Mouse (Mus musculus) limb, embryonic 11.5 days (tissue): Measurements from ENCODE around the gene Rbms1. TPM values are rescaled to one million over a fixed set of nuclear protein-coding genes. Genes with fewer than 3 reads are reported as not detected.

Source experiments
- ATAC-seq: fragments of 200-750 bp; cut with Nextera tagmentation; 2 replicates; pipeline ENCODE4 v1.8.0; 2017; ENCODE audit warnings: low read depth; ENCODE audit not compliant: insufficient number of reproducible peaks, low FRiP score, low TSS enrichment
- DNase-seq: peaks from one replicate; pipeline ENCODE4 v3.0.0-alpha.2; 2015; ENCODE audit warnings: low spot score
- H3K27ac ChIP-seq: fragments of 300-500 bp; sonication (generic); replicated peaks from 2 replicates; pipeline ENCODE4 v1.5.1; 2014; ENCODE audit warnings: low read depth, mild to moderate bottlenecking, low read length
- H3K27me3 ChIP-seq: fragments of 300-500 bp; sonication (generic); 2 replicates; pipeline ENCODE4 v1.6.1; 2014; ENCODE audit warnings: mild to moderate bottlenecking, low read length, mixed read lengths; ENCODE audit not compliant: control insufficient read depth, insufficient read depth
- H3K36me3 ChIP-seq: fragments of 300-500 bp; sonication (generic); 2 replicates; pipeline ENCODE4 v1.6.1; 2014; ENCODE audit warnings: mild to moderate bottlenecking, low read length, moderate library complexity, mixed read lengths; ENCODE audit not compliant: control insufficient read depth, insufficient read depth
- H3K4me1 ChIP-seq: fragments of 300-500 bp; sonication (generic); 2 replicates; pipeline ENCODE4 v1.6.1; 2014; ENCODE audit warnings: low read length, mixed read lengths; ENCODE audit not compliant: control insufficient read depth, insufficient read depth
- H3K4me2 ChIP-seq: fragments of 300-500 bp; sonication (generic); 2 replicates; pipeline ENCODE4 v1.6.1; 2014; ENCODE audit warnings: low read depth, mild to moderate bottlenecking, moderate library complexity; ENCODE audit not compliant: severe bottlenecking
- H3K4me3 ChIP-seq: fragments of 300-500 bp; sonication (generic); 2 replicates; pipeline ENCODE4 v1.5.1; 2014; ENCODE audit warnings: low read depth, low read length
- H3K9ac ChIP-seq: fragments of 300-500 bp; sonication (generic); 2 replicates; pipeline ENCODE4 v1.6.1; 2014; ENCODE audit warnings: mild to moderate bottlenecking, low read length
- H3K9me3 ChIP-seq: fragments of 300-500 bp; sonication (generic); 2 replicates; pipeline ENCODE4 v1.6.1; 2016; ENCODE audit warnings: low read length; ENCODE audit not compliant: control insufficient read depth
- WGBS: fragments of 180-500 bp; shearing (Covaris S2); extraction: QIAGEN DNeasy Blood & Tissue Kit; methylation state at CpG from one replicate; pipeline ENCODE4 v1.1.7; 2014; 5-methylcytosine and 5-hydroxymethylcytosine counted together
- polyA plus RNA-seq: library from polyadenylated mRNA; unstranded; fragments of >200 nt; fragmentation: Nextera tagmentation; extraction: Ambion mirVana; gene quantifications from 2 replicates; pipeline ENCODE4 v1.2.1, GENCODE M21; 2014

The Rbms1 gene
- polyA plus RNA-seq, 1 experiment from 2014 or later: 111 TPM

- Histone ChIP-seq H3K4me3 (no peak overlapping the region), H3K27ac (no peak overlapping the region), H3K9ac (no peak overlapping the region), H3K4me2 (no peak overlapping the region), H3K4me1 (peaks cover 8% of the 10 kb centered on the region; the same call in 1 of the 2 replicates), H3K36me3 (no peaks in the 10 kb centered on the region), H3K9me3 (no peaks in the 10 kb centered on the region), H3K27me3 (no peaks in the 10 kb centered on the region)
- ATAC-seq (no peak), DNase-seq (no peak)
- 90% methylated on average over 6 of the region's 6 CpGs for WGBS
These were observed 148.2 kb downstream of the Rbms1 start for GRCm38 (mm10) chr2:60814788-60815187.

GRCm38 (mm10) chr2:60812949-60813348 is 150.0 kb downstream of the Rbms1 start:
- H3K27ac ChIP-seq: no peak overlapping the region
- ATAC-seq: no peak

GRCm38 (mm10) chr2:60810617-60811016 is 152.4 kb downstream of the Rbms1 start:
- ATAC-seq (no peak), DNase-seq (no peak)
- Histone ChIP-seq H3K27me3 (no peaks in the 10 kb centered on the region), H3K27ac (no peak overlapping the region), H3K4me3 (no peak overlapping the region), H3K4me1 (peaks cover 6% of the 10 kb centered on the region; the same call in 1 of the 2 replicates), H3K9me3 (no peaks in the 10 kb centered on the region), H3K9ac (no peak overlapping the region), H3K36me3 (no peaks in the 10 kb centered on the region), H3K4me2 (no peak overlapping the region)

More at GRCm38 (mm10) chr2:60812949-60813348, 150.0 kb downstream of the Rbms1 start:
- Histone ChIP-seq H3K36me3 (no peaks in the 10 kb centered on the region), H3K4me3 (no peak overlapping the region), H3K9ac (no peak overlapping the region), H3K4me1 (peaks cover 6% of the 10 kb centered on the region; the same call in 1 of the 2 replicates), H3K9me3 (no peaks in the 10 kb centered on the region), H3K27me3 (no peaks in the 10 kb centered on the region), H3K4me2 (no peak overlapping the region)
- WGBS: 93% methylated on average over 12 of the region's 12 CpGs
- no peak for DNase-seq

- DNase-seq (no peak), ATAC-seq (no peak)
- Histone ChIP-seq H3K4me1 (peaks cover 6% of the 10 kb centered on the region; the same call in 1 of the 2 replicates), H3K9me3 (no peaks in the 10 kb centered on the region), H3K9ac (no peak overlapping the region), H3K36me3 (no peaks in the 10 kb centered on the region), H3K4me2 (no peak overlapping the region), H3K27ac (no peak overlapping the region), H3K27me3 (no peaks in the 10 kb centered on the region), H3K4me3 (no peak overlapping the region)
- 68% methylated on average over 7 of the region's 7 CpGs for WGBS
These were observed 153.5 kb downstream of the Rbms1 start for GRCm38 (mm10) chr2:60809441-60809921.

GRCm38 (mm10) chr2:60808822-60809221 is 154.2 kb downstream of the Rbms1 start:
- Histone ChIP-seq H3K4me2 (no peak overlapping the region), H3K27me3 (no peaks in the 10 kb centered on the region), H3K4me3 (no peak overlapping the region), H3K4me1 (peaks cover 6% of the 10 kb centered on the region; the same call in 1 of the 2 replicates), H3K27ac (no peak overlapping the region), H3K9ac (no peak overlapping the region), H3K36me3 (no peaks in the 10 kb centered on the region), H3K9me3 (no peaks in the 10 kb centered on the region)
- ATAC-seq (no peak), DNase-seq (no peak)
- WGBS: 83% methylated on average over 6 of the region's 6 CpGs

- Histone ChIP-seq H3K36me3 (no peaks in the 10 kb centered on the region), H3K4me1 (peaks cover 6% of the 10 kb centered on the region; the same call in 1 of the 2 replicates)
These were observed 155.4 kb downstream of the Rbms1 start for GRCm38 (mm10) chr2:60807341-60808195.

GRCm38 (mm10) chr2:60804763-60805162 is 158.2 kb downstream of the Rbms1 start:
- no peaks in the 10 kb centered on the region for H3K36me3 ChIP-seq
- H3K4me1 ChIP-seq: peaks cover 14% of the 10 kb centered on the region; the same call in 1 of the 2 replicates
- H3K9me3 ChIP-seq: no peaks in the 10 kb centered on the region
- DNase-seq (no peak), ATAC-seq (no peak)
- no peak overlapping the region for H3K9ac ChIP-seq
- H3K27me3 ChIP-seq: no peaks in the 10 kb centered on the region
- no peak overlapping the region for H3K27ac ChIP-seq
- no peak overlapping the region for H3K4me2 ChIP-seq
- 49% methylated on average over 7 of the region's 7 CpGs for WGBS
- H3K4me3 ChIP-seq: no peak overlapping the region

More at GRCm38 (mm10) chr2:60807341-60808195, 155.4 kb downstream of the Rbms1 start:
- Histone ChIP-seq H3K9ac (no peak overlapping the region), H3K27me3 (no peaks in the 10 kb centered on the region), H3K9me3 (no peaks in the 10 kb centered on the region), H3K27ac (no peak overlapping the region), H3K4me2 (no peak overlapping the region), H3K4me3 (no peak overlapping the region)
- ATAC-seq (no peak), DNase-seq (no peak)
- WGBS: 81% methylated on average over 11 of the region's 11 CpGs

- Histone ChIP-seq H3K27me3 (no peaks in the 10 kb centered on the region), H3K36me3 (no peaks in the 10 kb centered on the region), H3K4me2 (no peak overlapping the region), H3K27ac (no peak overlapping the region), H3K9ac (no peak overlapping the region), H3K4me3 (no peak overlapping the region), H3K4me1 (peaks cover 14% of the 10 kb centered on the region; the same call in 1 of the 2 replicates), H3K9me3 (no peaks in the 10 kb centered on the region)
- WGBS: 91% methylated on average over 6 of the region's 6 CpGs
- DNase-seq (no peak), ATAC-seq (no peak)
These were observed 159.6 kb downstream of the Rbms1 start for GRCm38 (mm10) chr2:60803377-60803776.
